Mouse (Mus musculus) heart, embryonic 12.5 days (tissue): ENCODE measurements at regions not wholly inside any gene's neighbourhood (a gene's known extent, or its start where the extent isn't known, plus 50 kb on each side); places are given as distances from the start of the nearest gene placed in this dataset.

Experiments
- ATAC-seq: fragments of 200-750 bp; cut with Nextera tagmentation; 2 replicates; pipeline ENCODE4 v1.8.0; 2017; ENCODE audit warnings: moderate TSS enrichment, moderate library complexity; ENCODE audit not compliant: insufficient number of reproducible peaks, low FRiP score
- H3K27ac ChIP-seq: fragments of 300-500 bp; sonication (generic); 2 replicates; pipeline ENCODE4 v1.5.1; 2016; ENCODE audit warnings: mild to moderate bottlenecking, moderate library complexity; ENCODE audit not compliant: poor library complexity, severe bottlenecking
- H3K27me3 ChIP-seq: fragments of 300-500 bp; sonication (generic); replicated peaks from 2 replicates; pipeline ENCODE4 v1.6.1; 2016; ENCODE audit warnings: mild to moderate bottlenecking, moderate library complexity
- H3K36me3 ChIP-seq: fragments of 300-500 bp; sonication (generic); 2 replicates; pipeline ENCODE4 v1.6.1; 2016; ENCODE audit warnings: mild to moderate bottlenecking, moderate library complexity
- H3K4me1 ChIP-seq: fragments of 300-500 bp; sonication (generic); replicated peaks from 2 replicates; pipeline ENCODE4 v1.6.1; 2016; ENCODE audit warnings: mild to moderate bottlenecking
- H3K4me2 ChIP-seq: fragments of 300-500 bp; sonication (generic); 2 replicates; pipeline ENCODE4 v1.6.1; 2016; ENCODE audit warnings: mild to moderate bottlenecking, moderate library complexity
- H3K4me3 ChIP-seq: fragments of 300-500 bp; sonication (generic); 2 replicates; pipeline ENCODE4 v1.5.1; 2016; ENCODE audit warnings: mild to moderate bottlenecking
- H3K9ac ChIP-seq: fragments of 300-500 bp; sonication (generic); 2 replicates; pipeline ENCODE4 v1.6.1; 2016; ENCODE audit warnings: mild to moderate bottlenecking, moderate library complexity
- H3K9me3 ChIP-seq: fragments of 300-500 bp; sonication (generic); replicated peaks from 2 replicates; pipeline ENCODE4 v1.6.1; 2016; ENCODE audit warnings: mild to moderate bottlenecking, moderate library complexity
- WGBS: fragments of 180-500 bp; shearing (Covaris S2); methylation state at CpG from one replicate; pipeline ENCODE4 v1.1.7; 2016; 5-methylcytosine and 5-hydroxymethylcytosine counted together

GRCm38 (mm10) chr7:136342211-136342799 lies 552.1 kb upstream of the Mgmt start:
- 62% methylated on average over 10 of the region's 10 CpGs for WGBS
- ATAC-seq = no peak

GRCm38 (mm10) chr7:136342822-136343221 lies 551.6 kb upstream of the Mgmt start:
- no peak overlapping the region for H3K9ac ChIP-seq
- peaks cover 20% of the 10 kb centered on the region for H3K4me1 ChIP-seq
- H3K4me3 ChIP-seq = no peak overlapping the region
- no peak overlapping the region; the same call in 1 of the 2 replicates for H3K4me2 ChIP-seq
- H3K36me3 ChIP-seq = no peaks in the 10 kb centered on the region
- ATAC-seq = peak; percentile 64
- no peaks in the 10 kb centered on the region for H3K27me3 ChIP-seq
- 21% methylated on average over 8 of the region's 8 CpGs for WGBS
- H3K9me3 ChIP-seq = no peaks in the 10 kb centered on the region
- no peak overlapping the region for H3K27ac ChIP-seq

More at GRCm38 (mm10) chr7:136342211-136342799, 552.1 kb upstream of the Mgmt start:
- Histone ChIP-seq H3K9ac (no peak overlapping the region), H3K27ac (no peak overlapping the region), H3K36me3 (no peaks in the 10 kb centered on the region), H3K4me1 (peaks cover 20% of the 10 kb centered on the region), H3K4me3 (no peak overlapping the region), H3K27me3 (no peaks in the 10 kb centered on the region), H3K4me2 (no peak overlapping the region), H3K9me3 (no peaks in the 10 kb centered on the region)

GRCm38 (mm10) chr7:136343494-136343893 lies 550.9 kb upstream of the Mgmt start:
- WGBS = 79% methylated on average over 4 of the region's 4 CpGs
- H3K4me1 ChIP-seq = peaks cover 20% of the 10 kb centered on the region

GRCm38 (mm10) chr7:136345051-136345450 lies 549.4 kb upstream of the Mgmt start:
- 63% methylated on average over 3 of the region's 3 CpGs for WGBS
- H3K36me3 ChIP-seq = no peaks in the 10 kb centered on the region
- no peak for ATAC-seq
- no peak overlapping the region for H3K27ac ChIP-seq
- no peaks in the 10 kb centered on the region for H3K27me3 ChIP-seq
- H3K4me3 ChIP-seq = no peak overlapping the region
- peaks cover 15% of the 10 kb centered on the region for H3K4me1 ChIP-seq
- no peak overlapping the region for H3K9ac ChIP-seq
- H3K9me3 ChIP-seq = no peaks in the 10 kb centered on the region
- no peak overlapping the region for H3K4me2 ChIP-seq

More at GRCm38 (mm10) chr7:136343494-136343893, 550.9 kb upstream of the Mgmt start:
- no peak for ATAC-seq
- H3K27me3 ChIP-seq = no peaks in the 10 kb centered on the region
- H3K4me2 ChIP-seq = no peak overlapping the region
- H3K9me3 ChIP-seq = no peaks in the 10 kb centered on the region
- no peaks in the 10 kb centered on the region for H3K36me3 ChIP-seq
- no peak overlapping the region for H3K27ac ChIP-seq
- H3K9ac ChIP-seq = no peak overlapping the region
- H3K4me3 ChIP-seq = no peak overlapping the region

- peaks cover 12% of the 10 kb centered on the region for H3K4me1 ChIP-seq
Observed at GRCm38 (mm10) chr7:136346531-136346930, 547.9 kb upstream of the Mgmt start.

GRCm38 (mm10) chr7:136348309-136348708 lies 546.1 kb upstream of the Mgmt start:
- Histone ChIP-seq H3K9ac (no peak overlapping the region), H3K4me3 (no peak overlapping the region), H3K4me1 (no peaks in the 10 kb centered on the region; the same call in 1 of the 2 replicates), H3K27ac (no peak overlapping the region), H3K4me2 (no peak overlapping the region), H3K36me3 (no peaks in the 10 kb centered on the region), H3K9me3 (no peaks in the 10 kb centered on the region), H3K27me3 (no peaks in the 10 kb centered on the region)
- ATAC-seq = no peak
- 43% methylated on average over 1 of the region's 1 CpGs for WGBS

More at GRCm38 (mm10) chr7:136346531-136346930, 547.9 kb upstream of the Mgmt start:
- Histone ChIP-seq H3K9me3 (no peaks in the 10 kb centered on the region), H3K36me3 (no peaks in the 10 kb centered on the region), H3K27ac (no peak overlapping the region), H3K4me2 (no peak overlapping the region), H3K9ac (no peak overlapping the region), H3K27me3 (no peaks in the 10 kb centered on the region), H3K4me3 (no peak overlapping the region)
- WGBS = 72% methylated on average over 4 of the region's 4 CpGs
- ATAC-seq = no peak

- Histone ChIP-seq H3K27ac (no peak overlapping the region), H3K4me3 (no peak overlapping the region), H3K36me3 (no peaks in the 10 kb centered on the region), H3K9ac (no peak overlapping the region), H3K4me1 (no peaks in the 10 kb centered on the region), H3K27me3 (no peaks in the 10 kb centered on the region), H3K9me3 (no peaks in the 10 kb centered on the region), H3K4me2 (no peak overlapping the region)
- no peak for ATAC-seq
- 87% methylated on average over 14 of the region's 14 CpGs for WGBS
Observed at GRCm38 (mm10) chr7:136349651-136350050, 544.8 kb upstream of the Mgmt start.

- no peak overlapping the region for H3K27ac ChIP-seq
- H3K36me3 ChIP-seq = no peaks in the 10 kb centered on the region
- H3K9ac ChIP-seq = no peak overlapping the region
- H3K4me1 ChIP-seq = no peaks in the 10 kb centered on the region
- H3K9me3 ChIP-seq = no peaks in the 10 kb centered on the region
- H3K27me3 ChIP-seq = peaks cover 4% of the 10 kb centered on the region; the same call in 1 of the 2 replicates
- H3K4me2 ChIP-seq = no peak overlapping the region
- ATAC-seq = no peak
- H3K4me3 ChIP-seq = no peak overlapping the region
- 79% methylated on average over 7 of the region's 7 CpGs for WGBS
Observed at GRCm38 (mm10) chr7:136357011-136357410, 537.4 kb upstream of the Mgmt start.

- Histone ChIP-seq H3K4me2 (no peak overlapping the region), H3K27ac (no peak overlapping the region), H3K9ac (no peak overlapping the region), H3K4me3 (no peak overlapping the region), H3K36me3 (no peaks in the 10 kb centered on the region), H3K9me3 (no peaks in the 10 kb centered on the region), H3K4me1 (no peaks in the 10 kb centered on the region), H3K27me3 (0 out of 2 replicates have a peak, but pooled peaks cover 8% of the 10 kb centered on the region)
- no peak for ATAC-seq
- WGBS = 70% methylated on average over 7 of the region's 7 CpGs
Observed at GRCm38 (mm10) chr7:136365318-136366211, 528.8 kb upstream of the Mgmt start.

- ATAC-seq = no peak
- H3K27me3 ChIP-seq = no peaks in the 10 kb centered on the region
- H3K9me3 ChIP-seq = no peaks in the 10 kb centered on the region
- H3K4me1 ChIP-seq = peaks cover 45% of the 10 kb centered on the region
- no peaks in the 10 kb centered on the region for H3K36me3 ChIP-seq
- no peak overlapping the region for H3K4me2 ChIP-seq
- 0 out of 2 replicates have a peak overlapping the region, but pooled peaks have one; percentile 41 for H3K27ac ChIP-seq
- H3K9ac ChIP-seq = no peak overlapping the region
- no peak overlapping the region for H3K4me3 ChIP-seq
- WGBS = 69% methylated on average over 3 of the region's 3 CpGs
Observed at GRCm38 (mm10) chr7:136377259-136377658, 517.2 kb upstream of the Mgmt start.

GRCm38 (mm10) chr7:136377742-136378141 lies 516.7 kb upstream of the Mgmt start:
- Histone ChIP-seq H3K9me3 (no peaks in the 10 kb centered on the region), H3K9ac (no peak overlapping the region), H3K4me3 (no peak overlapping the region), H3K36me3 (no peaks in the 10 kb centered on the region), H3K27me3 (no peaks in the 10 kb centered on the region), H3K4me2 (no peak overlapping the region), H3K27ac (peak overlapping the region; percentile 41; the same call in 1 of the 2 replicates), H3K4me1 (peaks cover 45% of the 10 kb centered on the region)
- WGBS = 40% methylated on average over 8 of the region's 8 CpGs
- ATAC-seq = no peak
